Mouse (Mus musculus): ENCODE measurements at regions not wholly inside any gene's neighbourhood (a gene's known extent, or its start where the extent isn't known, plus 50 kb on each side); places are given as distances from the start of the nearest gene placed in this dataset.
"Not testable (repeated sequence)": the region's sequence is repeated elsewhere in the genome, so short reads cannot be mapped to it uniquely, and the experiment has no call there.

DNA sequence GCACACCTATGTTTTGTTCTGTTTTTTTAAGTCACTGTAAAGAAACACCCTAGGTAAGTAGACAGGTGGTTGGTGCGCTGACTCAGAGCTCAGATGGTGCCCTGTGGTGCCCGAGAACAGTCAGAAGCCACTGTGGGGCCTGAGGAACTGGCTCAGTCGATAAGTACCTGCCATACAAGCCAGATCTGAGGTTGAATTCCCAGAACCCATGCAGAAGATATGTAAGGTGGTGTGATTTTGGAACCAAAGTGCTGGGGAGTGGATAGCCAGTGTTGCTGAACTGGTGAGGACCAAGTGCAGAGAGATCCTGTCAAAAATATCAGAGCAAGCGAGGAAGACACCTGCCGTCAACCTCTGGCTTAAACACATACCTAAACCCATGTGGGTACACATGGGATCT lies 65.4 kb downstream of the Chst1 start:
- DNase-seq = no peak
- intact Hi-C loops (cut with DNase I) = no loop called here

DNA sequence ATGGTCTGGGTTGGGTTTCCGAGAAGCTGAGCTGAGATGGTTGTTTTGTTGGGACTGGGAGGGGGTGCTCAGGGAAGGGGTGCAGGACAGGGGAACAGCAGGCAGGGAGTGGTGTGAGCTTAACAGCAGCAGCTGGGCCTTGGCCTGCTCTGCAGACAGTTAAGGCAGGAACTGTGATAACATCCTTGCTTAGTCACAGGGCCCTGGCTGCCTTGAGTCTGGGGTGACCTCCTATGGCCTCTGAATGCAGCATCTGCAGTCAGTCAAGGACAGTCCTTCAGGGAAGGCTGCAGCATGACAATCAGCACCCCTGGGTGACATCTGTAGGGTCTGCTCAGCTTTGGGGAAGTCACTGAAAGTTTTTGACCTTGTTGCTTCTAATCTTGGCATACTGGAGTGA lies 67.7 kb downstream of the Chst1 start:
- DNase-seq = peak; percentile 49
- intact Hi-C loops (cut with DNase I) = no loop called here

DNA sequence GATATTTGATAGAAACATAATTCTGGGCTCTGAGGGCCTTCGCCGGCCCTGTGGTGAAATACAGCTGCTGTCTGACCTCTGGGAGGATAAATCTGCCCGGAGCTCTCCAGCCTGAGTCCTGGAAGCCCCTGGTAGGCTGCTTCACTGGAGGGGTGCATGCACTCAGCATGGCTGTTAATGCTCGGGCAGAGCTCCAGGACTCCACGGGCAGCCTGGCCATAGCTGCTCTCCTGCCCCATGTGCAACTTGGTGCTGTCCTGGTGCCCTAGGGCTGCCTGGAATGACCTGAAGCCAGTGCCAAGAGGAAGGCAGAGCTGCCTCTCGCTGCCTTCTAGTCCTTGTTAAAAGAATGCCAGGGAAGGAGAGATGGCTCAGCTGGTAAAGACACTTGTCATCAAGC lies 68.2 kb downstream of the Chst1 start:
- DNase-seq = peak; percentile 13 to 36
- intact Hi-C loops (cut with DNase I) = no loop called here

DNA sequence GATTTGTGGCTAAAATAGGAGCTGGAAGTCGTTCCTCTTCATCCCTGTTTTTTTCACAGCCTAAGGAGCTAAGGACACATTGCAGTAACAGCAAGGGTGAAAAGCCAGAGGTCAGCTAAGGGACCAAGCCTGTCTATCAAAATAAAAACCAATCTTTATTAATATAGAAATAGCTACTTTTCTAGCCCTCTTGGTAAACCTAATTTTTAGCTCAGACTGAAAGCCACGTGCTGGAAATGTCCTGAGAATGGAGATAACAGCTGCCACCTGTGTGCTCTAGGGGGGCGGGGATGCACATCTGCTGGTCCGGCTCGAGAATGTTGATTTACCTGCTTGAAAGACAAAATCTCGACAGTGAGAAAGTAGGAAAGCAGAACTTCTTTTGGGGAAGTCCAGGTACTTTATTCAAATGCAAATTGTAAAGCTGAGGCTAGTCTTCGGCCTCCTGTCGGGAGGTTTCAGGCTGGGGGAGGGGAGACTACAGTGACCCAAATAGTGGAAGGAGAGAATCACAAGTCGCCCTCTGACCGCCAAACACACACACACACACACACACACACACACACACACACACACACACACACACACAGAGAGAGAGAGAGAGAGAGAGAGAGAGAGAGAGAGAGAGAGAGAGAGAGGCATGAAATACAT lies 70.0 kb downstream of the Chst1 start:
- DNase-seq; intact Hi-C loops (cut with DNase I): not testable (repeated sequence)

DNA sequence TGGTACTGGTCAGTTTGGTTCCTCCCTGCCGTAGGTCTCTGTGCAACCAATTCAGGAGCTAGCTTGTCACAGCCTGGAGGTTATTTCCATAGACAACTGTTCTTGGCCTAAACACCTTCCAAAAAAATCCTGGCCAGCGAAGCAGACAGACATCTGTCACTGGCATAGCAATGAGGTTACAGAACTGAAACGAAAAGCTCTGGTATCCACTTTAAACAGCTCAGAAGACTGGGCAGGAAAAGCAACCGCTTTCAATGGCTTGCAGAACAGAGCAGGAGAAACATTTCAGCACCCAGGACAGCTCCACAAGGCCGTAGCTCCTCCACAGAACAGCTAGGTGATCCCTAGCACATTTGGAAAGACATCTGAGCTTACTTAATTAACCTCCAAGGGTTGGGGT lies 72.1 kb downstream of the Chst1 start:
- intact Hi-C loops (cut with DNase I) = no loop called here
- DNase-seq = peak; percentile 74 to 81

DNA sequence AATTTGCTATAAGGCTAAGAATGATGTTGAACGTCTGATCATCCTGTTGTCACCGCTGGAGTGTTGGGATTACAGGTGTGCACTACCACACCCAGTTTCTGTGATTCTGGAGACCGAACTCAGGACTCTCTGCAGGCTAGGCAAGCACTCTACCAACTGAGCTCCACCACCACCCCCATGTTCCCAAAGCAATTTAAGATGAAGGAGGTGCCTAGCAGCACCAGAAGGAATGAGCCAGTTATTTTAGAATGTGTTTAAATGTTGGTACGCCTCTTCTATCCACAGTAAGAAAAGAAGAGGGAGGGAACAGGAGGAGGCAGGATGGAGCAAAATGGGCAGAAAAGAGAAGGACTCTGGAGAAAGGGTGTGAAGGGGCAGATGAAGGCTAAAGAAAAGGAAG lies 72.6 kb downstream of the Chst1 start:
- intact Hi-C loops (cut with DNase I) = no loop called here
- DNase-seq = no peak

DNA sequence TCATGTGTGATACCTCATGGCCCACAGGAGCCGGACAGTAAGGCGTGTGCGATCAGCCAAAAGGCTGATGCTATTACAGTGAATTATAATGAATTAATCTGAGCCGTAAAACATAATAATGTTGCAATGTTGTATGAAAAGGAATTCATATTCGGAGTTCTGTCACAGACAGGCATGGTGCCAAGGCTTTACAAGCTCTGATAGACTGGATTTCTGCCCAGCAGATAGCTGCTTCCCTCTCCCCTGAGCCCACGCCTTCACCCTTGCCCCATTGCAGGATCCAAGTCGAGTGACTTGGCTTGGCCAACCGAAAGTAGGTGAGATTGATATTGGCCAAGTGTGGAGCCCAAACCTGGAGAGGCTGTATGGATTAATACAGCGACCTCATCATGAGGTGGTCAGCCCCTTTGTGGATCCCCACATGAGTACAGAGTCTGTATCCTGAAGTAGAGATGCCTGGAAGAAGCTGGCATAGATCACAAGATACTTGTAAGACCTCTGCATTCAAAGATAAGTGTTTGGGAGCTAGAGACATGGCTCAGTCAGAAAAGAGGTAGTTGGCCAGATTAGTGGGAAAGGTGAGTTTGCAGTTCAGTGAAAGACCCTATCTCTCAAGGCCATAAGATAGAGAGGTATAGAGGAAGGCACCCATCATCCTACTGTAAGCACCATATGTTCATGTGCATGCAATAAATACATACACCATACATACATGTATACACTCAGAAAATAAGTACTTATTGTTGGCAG lies 73.7 kb downstream of the Chst1 start:
- no peak for DNase-seq
- intact Hi-C loops (cut with DNase I) = no loop called here

DNA sequence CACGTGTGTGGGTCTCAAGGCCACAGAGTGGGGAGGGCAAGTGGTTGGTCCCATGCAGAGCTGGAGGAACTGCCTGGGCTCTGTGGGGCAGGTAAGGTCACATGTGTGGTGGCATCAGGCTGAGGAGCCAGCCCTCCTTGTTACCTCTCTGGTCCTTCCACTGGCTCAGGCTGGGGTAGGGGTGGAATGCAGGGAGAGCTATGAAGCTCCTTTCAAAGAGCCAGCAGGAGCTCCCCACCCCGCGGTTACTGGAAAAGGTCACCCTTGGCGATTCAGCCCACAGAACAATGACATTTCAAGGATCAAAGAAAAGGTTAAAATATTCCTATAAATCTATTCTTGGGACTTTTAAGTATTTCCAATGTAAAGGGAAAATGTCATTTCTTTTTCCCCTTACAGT lies 74.4 kb downstream of the Chst1 start:
- no peak for DNase-seq
- intact Hi-C loops (cut with DNase I) = no loop called here

DNA sequence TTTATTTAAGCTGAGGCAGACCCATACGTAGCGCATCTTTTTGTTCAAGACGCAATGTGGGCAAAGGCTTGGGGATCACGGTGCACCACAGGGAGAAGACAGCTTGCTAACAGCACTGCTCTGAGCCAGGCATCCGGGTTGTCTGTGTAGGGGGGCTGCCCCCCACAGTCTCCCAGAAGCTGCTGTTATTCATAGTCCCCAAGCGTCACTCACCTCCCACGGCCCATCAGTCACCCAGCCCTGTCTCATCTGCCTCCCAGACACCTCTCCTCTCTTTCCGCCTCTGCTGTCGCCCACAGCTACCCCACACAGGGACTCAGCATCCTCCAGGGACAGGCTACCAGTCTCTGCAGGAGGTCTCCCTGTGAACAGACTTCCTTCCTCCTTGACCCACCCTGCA lies 75.7 kb downstream of the Chst1 start:
- intact Hi-C loops (cut with DNase I) = no loop called here
- DNase-seq = no peak

DNA sequence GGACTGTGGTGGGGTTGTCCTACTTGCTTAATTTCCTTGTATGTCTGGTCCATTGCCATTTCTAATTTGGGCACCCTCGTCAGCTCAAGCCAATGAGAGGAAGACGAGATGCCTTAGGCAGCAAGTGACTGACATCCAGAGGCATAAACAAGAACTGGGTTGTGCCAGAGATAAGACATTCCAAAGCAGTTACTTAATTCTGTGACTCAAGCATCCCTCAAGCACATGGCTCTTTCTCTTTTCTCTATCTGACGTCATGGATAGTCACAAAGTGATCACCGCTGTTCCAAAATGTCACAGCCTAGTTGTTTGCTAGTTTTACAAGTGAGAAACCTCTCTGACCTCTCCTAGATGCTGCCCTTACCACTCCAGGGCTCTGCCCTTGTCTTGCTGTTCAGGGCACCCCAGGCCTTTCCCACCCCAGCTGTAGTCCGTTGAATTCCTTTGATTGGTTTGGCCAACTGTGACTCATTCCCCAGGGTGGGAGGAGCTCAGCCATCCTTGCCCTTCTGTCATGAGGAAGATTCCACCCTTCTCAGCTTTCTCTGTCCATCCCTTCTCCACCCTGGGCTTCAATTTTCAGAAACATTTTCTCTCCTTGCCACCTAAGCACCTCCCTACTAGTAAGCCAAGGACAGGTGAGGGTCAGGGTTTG lies 78.9 kb downstream of the Chst1 start:
- intact Hi-C loops (cut with DNase I) = no loop called here
- DNase-seq = no peak

DNA sequence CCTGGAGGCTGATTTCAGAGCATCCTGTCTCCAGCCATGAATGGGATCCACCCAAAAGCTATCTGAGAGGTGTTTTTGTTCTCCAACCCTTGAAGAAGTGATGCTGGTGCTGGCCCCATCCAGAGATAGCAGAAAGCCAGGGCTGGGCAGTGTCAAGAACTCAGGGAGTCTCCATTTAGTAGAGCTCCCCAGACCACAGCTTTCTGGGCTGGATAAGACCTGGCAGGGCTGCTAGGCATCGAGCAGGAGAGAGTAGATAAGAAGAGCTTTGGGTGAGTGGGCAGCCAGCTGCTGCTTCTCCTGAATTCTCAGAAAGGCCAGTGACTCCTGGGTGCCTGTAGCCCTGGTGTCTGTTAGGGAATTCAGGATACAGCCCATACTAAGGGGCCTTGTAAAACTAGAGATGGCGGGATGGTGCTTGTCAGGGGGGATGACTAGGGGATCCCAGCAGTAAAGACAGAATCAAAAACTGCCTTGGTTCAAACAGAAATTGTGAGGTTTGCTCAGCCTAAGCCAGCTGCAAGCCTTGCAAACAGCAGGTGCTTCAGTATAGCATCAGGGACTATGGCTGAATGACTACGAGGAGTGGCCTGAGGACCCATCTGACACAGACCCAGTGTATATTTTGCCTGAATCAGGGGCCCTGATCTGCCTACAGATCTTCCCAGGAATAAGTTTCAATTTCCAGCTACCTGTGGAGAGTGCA lies 79.6 kb downstream of the Chst1 start:
- DNase-seq = no peak
- intact Hi-C loops (cut with DNase I) = no loop called here

DNA sequence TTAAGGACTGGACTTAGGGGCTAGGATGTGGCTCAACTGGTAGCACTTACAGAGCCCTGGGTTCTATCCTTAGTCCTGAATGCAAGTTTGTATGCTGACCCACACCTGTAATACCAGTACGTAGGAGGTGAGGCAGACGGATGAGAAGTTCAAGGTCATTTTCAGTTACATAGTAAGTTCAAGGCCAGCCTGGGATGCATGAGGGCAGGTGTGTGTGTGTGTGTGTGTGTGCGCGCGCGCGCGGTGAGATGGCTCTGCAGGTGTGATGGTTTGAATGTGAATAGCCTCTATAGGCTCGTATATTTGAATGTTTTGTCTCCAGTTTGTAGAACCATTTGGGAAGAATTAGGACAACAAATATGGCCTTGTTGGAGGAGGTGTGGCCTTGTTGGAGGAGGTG lies 82.7 kb downstream of the Chst1 start:
- intact Hi-C loops (cut with DNase I) = no loop called here
- DNase-seq = no peak

DNA sequence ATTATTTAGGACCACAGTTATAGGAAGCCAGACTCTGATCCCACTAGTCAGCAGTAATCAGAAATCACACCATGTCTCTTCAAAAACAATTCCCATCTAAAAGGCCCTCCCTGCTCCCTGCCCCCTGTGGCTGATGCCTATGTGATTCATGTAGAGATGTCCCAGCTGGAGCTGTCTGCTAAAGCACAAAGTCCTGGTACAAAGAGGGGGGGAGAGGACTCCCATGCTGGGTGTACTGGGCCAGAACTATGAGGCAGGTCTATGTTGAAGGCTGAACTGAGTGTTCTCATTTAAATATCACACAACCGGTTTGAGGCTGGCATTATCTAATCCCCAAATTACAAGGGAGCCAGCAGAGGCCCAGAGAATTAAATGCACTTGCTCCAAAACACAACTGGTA lies 88.2 kb downstream of the Chst1 start:
- intact Hi-C loops (cut with DNase I) = no loop called here
- DNase-seq = no peak

DNA sequence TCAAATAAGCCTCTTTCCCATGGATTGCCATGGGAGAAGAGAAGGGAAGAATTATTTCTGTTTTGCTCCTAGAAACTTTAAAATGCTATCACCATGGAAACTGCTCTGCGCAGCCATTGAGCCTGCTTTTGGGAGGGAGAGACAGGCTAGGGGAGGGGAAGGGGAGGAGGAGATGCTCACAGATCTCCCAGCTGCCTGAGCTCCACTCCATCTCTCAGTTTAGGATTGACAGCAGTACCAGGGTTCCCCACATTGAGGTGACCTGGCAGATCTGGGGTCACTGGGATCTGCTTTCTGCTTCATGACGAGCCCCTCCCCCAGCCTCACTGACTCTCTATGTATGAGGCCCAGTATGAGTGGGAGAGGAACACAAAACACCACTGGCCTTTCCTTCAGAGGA lies 89.7 kb downstream of the Chst1 start:
- DNase-seq = no peak
- intact Hi-C loops (cut with DNase I) = no loop called here

DNA sequence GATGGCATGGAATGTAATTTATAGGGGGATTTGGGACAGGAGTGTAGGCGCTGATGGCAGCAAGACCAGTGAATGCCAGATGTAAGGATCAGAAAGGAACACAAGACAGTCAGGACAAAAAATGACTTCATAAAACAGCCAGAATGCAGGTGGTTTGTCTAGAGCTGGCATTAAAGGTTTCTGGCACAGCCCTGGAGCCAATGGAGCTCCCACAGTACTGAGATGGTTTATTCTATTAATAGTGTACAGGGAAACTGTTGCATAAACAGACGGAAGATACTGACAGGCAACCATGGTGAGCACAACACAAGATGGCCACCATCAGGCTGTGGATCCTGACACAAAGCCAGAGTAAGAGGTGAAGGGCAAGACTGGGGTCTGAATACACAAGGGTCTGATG lies 90.8 kb downstream of the Chst1 start:
- DNase-seq = no peak
- intact Hi-C loops (cut with DNase I) = loop anchor here (10.0 kb wide), 1 partner anchor 206 kb away; no protein-coding TSS in a partner anchor

DNA sequence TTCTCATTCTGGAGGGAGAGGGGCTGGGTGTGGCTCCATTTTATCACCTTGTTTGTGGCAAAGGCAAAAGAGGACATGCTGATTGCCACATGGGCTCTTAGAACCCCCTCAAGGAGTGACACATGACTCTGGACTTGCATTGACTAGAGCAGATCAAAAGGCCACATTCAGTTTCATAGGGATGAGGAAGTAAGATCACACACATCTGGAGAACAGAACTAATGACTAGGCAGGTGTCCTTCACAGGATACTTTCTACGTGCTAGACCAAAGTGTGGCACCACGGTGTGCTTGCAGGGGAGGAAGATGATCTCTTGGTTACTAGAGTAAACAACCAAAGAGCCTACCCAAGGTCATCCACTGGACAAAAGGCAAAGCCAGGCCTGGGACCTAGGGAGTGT lies 91.9 kb downstream of the Chst1 start:
- intact Hi-C loops (cut with DNase I) = loop anchor here (10.0 kb wide), 1 partner anchor 207 kb away; no protein-coding TSS in a partner anchor

DNA sequence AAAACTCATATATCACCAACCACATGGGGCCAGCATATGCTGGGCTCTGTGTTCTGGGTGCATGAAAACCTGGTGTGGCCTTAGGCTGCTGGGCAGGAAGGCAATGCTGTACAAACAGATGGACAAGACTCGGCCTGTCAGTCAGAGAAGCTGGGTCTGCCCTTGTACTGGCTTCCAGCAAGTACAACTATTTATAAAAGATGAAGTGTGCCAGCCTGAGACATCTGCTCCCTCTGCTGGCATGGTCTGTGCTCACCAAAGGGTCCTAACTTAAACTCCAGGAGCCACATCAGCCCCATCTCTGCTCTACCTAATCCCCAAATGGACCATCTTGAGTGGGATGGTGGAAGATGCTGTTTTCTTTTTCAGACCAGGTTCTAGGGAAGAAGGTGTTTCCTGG lies 93.1 kb downstream of the Chst1 start:
- intact Hi-C loops (cut with DNase I) = loop anchor here (2.0 to 10.0 kb wide), 2 partner anchors 84 to 208 kb away; no protein-coding TSS in a partner anchor
- DNase-seq = peak in 1 of 2 experiments; percentile 12

More for the DNA sequence above, 91.9 kb downstream of the Chst1 start:
- DNase-seq = no peak

DNA sequence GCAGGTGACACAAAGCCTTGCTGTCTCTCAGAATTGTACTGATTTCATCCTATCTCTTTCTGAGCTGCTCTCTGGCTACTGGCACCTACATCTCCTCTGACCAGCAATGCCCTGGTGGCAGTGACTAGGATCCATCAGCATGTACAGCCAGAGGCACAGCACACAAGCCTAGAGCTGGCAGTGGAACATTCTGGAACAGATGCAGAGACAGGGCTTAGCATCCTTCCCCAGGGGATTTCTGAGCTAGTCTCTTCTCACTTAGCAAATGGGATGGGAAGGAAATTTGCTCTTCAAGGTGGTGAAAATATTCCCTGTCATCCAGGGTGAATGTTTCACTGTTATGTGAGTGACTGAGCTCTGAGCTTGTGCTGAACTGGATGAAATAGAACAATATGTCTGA lies 93.5 kb downstream of the Chst1 start:
- DNase-seq = no peak
- intact Hi-C loops (cut with DNase I) = loop anchor here (2.0 to 10.0 kb wide), 2 partner anchors 84 to 208 kb away; no protein-coding TSS in a partner anchor

DNA sequence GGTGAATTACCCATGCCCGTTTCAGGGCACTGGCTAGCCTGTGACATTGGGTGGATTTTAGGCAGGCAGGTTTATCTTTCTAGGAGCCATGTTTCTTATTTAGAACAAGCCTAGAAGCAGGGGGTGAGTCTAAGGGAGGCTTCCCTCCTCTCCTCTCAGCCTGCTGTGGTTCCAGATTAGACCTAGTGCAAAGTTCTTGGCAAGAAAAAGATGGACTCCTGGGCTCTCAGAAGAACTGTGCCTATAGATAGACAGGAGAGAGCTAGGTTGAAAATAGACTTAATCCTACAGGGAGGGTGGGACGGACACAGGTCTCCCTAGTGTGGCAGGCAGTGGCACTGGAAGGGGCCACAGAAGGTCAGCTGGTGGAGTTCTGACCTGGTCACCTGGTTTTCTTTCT lies 95.3 kb downstream of the Chst1 start:
- DNase-seq = no peak
- intact Hi-C loops (cut with DNase I) = loop anchor here (5.0 to 10.0 kb wide), 2 partner anchors 42 to 210 kb away; no protein-coding TSS in a partner anchor

DNA sequence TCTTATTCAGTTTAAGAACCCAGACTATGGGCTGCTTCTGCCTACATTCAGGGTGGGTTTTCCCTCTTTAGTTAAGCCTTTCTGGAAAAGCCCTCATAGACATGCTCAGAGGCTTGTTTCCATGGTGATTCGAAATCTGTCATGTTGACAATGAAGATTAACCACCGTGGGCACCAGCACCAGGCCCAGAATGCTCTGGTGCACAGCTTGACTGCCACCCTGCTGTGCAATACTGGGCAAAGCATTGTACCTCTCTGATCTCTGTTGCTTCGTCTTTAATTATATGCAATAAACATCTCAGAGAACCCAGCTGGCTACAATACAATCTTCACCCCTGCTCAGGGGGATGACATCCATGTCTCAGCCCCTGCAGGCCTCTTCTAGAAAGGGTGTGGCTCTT lies 96.4 kb downstream of the Chst1 start:
- intact Hi-C loops (cut with DNase I) = loop anchor here (5.0 to 10.0 kb wide), 2 partner anchors 44 to 211 kb away; no protein-coding TSS in a partner anchor
- DNase-seq = no peak

DNA sequence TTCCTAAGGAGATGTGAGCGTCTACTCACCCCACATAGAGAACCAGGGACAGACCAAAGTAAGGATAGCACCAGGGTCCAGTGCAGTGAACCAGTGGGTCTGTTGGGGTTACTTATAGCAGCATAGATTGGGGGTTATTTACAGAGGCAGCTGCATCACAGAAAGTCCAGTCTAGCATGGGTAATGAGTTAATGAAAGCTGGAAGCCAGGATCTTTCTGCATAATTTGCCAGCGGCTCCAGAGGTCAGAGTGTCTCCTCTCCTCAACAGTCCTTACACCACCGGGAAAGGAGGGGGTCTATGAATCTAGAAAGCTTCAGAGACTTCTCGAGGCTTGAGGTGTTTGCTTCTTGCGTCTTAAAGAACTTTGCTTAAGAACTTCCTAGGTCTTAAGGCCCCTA lies 98.2 kb downstream of the Chst1 start:
- DNase-seq = no peak
- intact Hi-C loops (cut with DNase I) = loop anchor here (5.0 to 10.0 kb wide), 2 partner anchors 45 to 213 kb away; no protein-coding TSS in a partner anchor

All from heart, postnatal 14 days (tissue).